Mouse (Mus musculus) megakaryocyte, embryonic 14.5 days (primary cell): ENCODE results near the gene 4933415A04Rik. TPM values are rescaled to one million over a fixed set of nuclear protein-coding genes. Genes with fewer than 3 reads are reported as not detected.

Experiments used
- H3K27me3 ChIP-seq: replicated peaks from 2 replicates; pipeline ENCODE3; 2012; ENCODE audit warnings: inconsistent platforms
- H3K36me3 ChIP-seq: replicated peaks from 2 replicates; pipeline ENCODE3; 2012; ENCODE audit warnings: low read length, inconsistent platforms, mixed read lengths
- H3K4me1 ChIP-seq: 2 replicates; pipeline ENCODE4 v1.6.1; 2012; ENCODE audit warnings: inconsistent platforms
- H3K4me3 ChIP-seq: replicated peaks from 2 replicates; pipeline ENCODE3; 2012; ENCODE audit warnings: moderate library complexity, mild to moderate bottlenecking, inconsistent platforms
- H3K9me3 ChIP-seq: 2 replicates; pipeline ENCODE4 v1.6.1; 2012; ENCODE audit warnings: inconsistent platforms
- FLI1 ChIP-seq: IDR thresholded peaks from 2 replicates; pipeline ENCODE4 v1.6.1; 2012; ENCODE audit warnings: low read length, inconsistent platforms, mixed read lengths
- GATA1 ChIP-seq: IDR thresholded peaks from 3 replicates; pipeline ENCODE4 v1.6.1; 2012; ENCODE audit warnings: mixed read lengths, low read length, inconsistent platforms, borderline replicate concordance
- polyA plus RNA-seq: library from polyadenylated mRNA; stranded (reverse); fragments of >175 nt; gene quantifications from 2 replicates; pipeline ENCODE4 v1.2.3, GENCODE M21; 2012; ENCODE audit warnings: low replicate concordance; ENCODE audit not compliant: insufficient read depth

The 4933415A04Rik gene
- polyA plus RNA-seq, 1 experiment: 0.65 TPM

DNA sequence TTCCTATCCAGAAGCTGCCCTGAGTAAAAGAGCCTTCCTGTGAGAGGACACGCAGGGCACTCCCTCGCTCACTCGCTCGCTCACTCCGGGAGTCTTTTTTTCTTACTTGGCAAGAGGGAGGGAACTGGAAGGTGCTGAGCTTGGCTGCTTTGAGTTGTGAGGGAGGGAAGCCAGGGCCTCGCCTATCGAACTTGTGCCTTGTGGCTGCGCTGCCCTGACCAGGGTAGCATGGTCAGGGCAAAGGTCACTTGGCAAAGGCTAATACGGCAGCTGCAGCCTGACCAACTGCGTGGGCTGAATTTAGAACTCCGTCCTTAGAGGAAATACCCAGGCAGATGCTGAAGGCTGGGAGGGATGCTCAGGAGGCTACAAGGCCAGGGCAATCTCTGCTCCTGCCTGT, 37.1 kb upstream of the 4933415A04Rik start:
- TF ChIP-seq FLI1 (no peak), GATA1 (no peak)
- peaks cover 84% of the 10 kb centered on the region for H3K4me1 ChIP-seq
- H3K27me3 ChIP-seq: no peaks in the 10 kb centered on the region
- H3K4me3 ChIP-seq: no peak overlapping the region
- peaks cover 59% of the 10 kb centered on the region for H3K36me3 ChIP-seq
- H3K9me3 ChIP-seq: no peaks in the 10 kb centered on the region

DNA sequence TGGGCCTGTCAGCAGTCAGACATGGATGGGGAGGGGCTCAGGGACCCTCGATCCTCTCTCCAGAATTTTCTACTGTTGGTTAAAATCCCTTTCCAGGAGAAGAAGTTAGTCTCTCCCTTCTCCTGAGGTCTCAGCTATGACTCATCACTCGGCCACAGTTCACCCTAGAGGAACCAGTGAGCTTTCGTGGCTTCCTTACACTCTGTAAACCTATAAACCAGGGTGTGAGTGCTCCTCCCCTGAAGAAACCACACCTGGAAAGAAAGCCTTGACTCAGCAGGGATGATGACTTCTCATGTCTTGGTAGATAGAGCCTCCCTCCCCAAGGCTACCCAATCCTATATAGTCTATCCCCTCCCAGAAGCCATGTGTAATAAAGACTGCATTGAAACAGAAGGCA, 35.1 kb upstream of the 4933415A04Rik start:
- Histone ChIP-seq H3K36me3 (peaks cover 56% of the 10 kb centered on the region), H3K4me1 (peaks cover 76% of the 10 kb centered on the region), H3K27me3 (no peaks in the 10 kb centered on the region), H3K4me3 (no peak overlapping the region), H3K9me3 (no peaks in the 10 kb centered on the region)
- TF ChIP-seq FLI1: no peak
- no peak for TF ChIP-seq GATA1

DNA sequence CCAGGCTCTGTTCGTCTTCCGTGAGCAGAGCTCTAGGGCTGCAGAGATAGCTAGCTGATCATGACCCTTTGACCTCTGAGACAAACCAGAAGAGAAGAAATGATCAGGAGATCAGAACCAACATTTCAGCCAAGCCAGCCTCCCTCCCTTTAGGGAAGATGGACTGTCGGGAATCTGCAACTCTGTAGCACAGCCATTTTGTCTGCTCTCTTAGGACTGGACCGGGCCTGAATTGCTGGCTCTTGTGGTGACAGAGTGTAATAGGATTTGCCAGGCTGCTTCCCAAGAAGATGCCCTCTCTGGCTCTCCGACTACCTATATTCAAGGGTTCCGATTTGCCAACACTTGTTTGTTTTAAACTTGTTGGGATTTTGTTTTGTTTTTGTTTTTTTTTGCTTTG, 34.2 kb upstream of the 4933415A04Rik start:
- Histone ChIP-seq H3K4me1 (peaks cover 80% of the 10 kb centered on the region), H3K36me3 (peaks cover 56% of the 10 kb centered on the region), H3K4me3 (no peak overlapping the region), H3K27me3 (no peaks in the 10 kb centered on the region), H3K9me3 (no peaks in the 10 kb centered on the region)
- TF ChIP-seq GATA1 (no peak), FLI1 (no peak)

DNA sequence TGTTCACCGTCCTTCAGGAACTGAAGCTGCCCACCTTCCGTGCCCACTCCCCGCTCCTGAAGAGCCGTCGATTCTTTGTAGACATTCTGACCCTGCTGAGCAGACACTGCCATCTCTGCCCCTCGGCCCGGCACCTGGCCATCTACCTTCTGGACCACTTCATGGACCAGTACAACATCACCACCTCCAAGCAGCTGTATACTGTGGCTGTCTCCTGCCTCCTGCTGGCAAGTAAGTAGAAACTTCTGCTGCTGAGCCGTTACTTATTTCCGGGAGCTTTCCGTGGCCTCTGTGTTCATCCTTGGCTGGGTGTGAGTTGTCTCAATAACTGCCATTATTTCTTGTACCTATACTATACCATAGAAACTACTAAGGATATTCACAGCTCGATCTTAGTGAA, 30.3 kb upstream of the 4933415A04Rik start:
- Histone ChIP-seq H3K4me3 (no peak overlapping the region), H3K9me3 (no peaks in the 10 kb centered on the region), H3K27me3 (no peaks in the 10 kb centered on the region), H3K4me1 (peaks cover 79% of the 10 kb centered on the region), H3K36me3 (peaks cover 62% of the 10 kb centered on the region)
- TF ChIP-seq FLI1 (no peak), GATA1 (no peak)

DNA sequence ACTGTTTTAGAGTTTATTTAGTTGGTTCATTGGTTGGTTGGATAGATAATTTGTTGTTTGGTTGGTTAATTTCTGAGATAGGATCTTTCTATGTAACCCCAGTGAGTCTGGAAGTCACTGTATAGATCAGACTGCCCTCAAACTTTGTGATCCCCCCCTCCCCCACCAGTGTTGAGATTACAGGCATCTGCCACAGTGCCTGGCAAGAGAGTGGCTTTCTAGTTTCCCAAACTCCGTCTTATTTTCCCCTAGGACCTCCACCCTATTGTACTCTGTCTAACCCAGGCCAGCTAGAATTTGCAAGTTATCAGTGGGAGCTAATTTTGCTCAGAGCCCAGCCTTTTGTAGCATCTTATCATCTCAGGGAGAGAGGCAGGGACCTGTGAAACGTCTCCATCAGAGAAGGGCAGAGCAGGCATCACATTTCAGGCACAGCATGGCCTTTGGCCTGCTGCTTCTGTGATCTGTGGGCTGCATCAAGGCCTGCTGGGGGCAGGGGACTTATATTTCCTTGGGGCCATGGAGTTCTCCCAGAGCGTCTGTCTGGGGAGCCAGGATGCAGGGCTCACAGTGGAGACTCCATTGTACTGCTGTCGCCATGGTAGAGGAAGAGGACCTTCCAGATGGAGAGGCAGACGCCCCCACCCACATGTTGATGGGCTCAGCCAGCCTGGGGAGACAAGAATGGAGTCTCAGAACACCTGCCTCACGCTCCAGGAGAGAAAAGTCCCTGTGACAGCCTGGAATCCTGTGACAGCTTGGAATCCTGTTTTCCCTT, 27.1 kb upstream of the 4933415A04Rik start:
- Histone ChIP-seq H3K36me3 (peaks cover 75% of the 10 kb centered on the region), H3K4me1 (peaks cover 88% of the 10 kb centered on the region), H3K9me3 (no peaks in the 10 kb centered on the region), H3K4me3 (no peak overlapping the region), H3K27me3 (no peaks in the 10 kb centered on the region)
- TF ChIP-seq FLI1 (no peak), GATA1 (no peak)

DNA sequence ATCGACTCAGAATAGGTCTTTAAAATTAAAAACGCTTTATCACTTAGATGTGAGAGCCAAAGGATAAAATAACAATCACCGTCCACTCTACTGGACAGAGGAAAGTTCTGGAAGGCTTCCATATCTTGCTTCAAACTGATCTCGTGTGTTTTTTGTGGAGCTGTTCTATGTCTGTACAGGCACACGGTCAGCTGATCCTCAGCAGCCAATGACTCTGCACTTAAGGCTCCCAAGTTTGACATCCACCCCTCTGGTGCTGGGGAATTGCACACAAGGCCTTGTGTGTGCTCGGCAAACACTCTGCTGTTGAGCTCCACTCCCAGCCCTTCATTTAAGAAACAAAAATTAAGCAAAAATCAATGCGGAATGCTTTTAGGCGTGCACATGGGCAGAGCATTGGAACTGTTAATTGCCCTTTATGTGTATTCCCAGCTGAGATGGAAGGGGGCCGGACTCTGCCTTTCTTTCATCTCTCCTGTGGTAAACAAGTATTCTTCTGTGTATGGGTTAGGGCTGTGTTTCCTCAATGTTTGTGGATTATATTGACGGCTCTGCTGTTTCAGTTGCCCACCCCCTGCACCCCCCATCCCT, 23.1 kb upstream of the 4933415A04Rik start:
- Histone ChIP-seq H3K9me3 (no peaks in the 10 kb centered on the region), H3K36me3 (peaks cover 73% of the 10 kb centered on the region), H3K4me3 (no peak overlapping the region), H3K27me3 (no peaks in the 10 kb centered on the region), H3K4me1 (peaks cover 93% of the 10 kb centered on the region)
- TF ChIP-seq FLI1 (no peak), GATA1 (no peak)

DNA sequence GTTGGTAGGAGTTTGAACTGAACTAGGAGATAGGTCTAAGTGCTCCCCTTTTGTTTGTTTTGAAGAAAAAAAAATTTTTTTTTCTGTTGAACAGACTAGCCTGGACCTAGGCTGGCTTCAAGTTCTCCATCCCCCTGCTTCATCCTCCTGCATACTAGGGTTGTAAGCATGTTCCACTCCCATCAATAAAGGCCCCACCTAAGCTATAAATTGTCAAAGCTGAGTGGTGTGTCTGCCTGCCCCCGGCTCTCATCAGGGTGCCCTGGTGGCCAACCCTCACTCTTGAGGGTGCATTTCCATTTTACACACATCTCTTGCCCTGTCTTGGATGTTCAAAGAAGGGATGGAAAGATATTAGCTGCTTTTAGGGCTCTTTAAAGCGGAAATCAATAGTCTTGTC, 21.4 kb upstream of the 4933415A04Rik start:
- H3K27me3 ChIP-seq: no peaks in the 10 kb centered on the region
- peaks cover 61% of the 10 kb centered on the region for H3K36me3 ChIP-seq
- H3K9me3 ChIP-seq: no peaks in the 10 kb centered on the region
- H3K4me1 ChIP-seq: peaks cover 97% of the 10 kb centered on the region
- no peak overlapping the region for H3K4me3 ChIP-seq
- TF ChIP-seq FLI1: no peak
- TF ChIP-seq GATA1: no peak

DNA sequence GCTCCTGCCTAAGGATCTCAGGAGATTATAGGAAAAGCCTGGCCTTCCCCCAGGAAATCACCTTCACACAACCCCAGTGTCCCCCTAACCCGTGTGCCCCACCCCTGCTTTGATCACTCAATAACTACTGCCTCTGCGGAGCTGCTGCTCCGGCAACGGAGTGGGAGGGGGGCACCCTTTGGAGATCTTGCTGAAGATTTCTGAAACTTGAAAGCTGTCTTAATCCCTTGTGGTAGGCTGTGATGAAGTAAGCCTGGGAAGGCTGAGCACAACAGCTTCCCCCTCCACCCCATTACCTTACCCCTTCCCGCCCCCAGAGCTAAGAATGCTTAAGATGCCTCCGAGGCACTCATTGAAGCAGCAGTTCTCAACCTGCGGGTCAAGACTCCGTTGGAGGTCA, 21.0 kb upstream of the 4933415A04Rik start:
- Histone ChIP-seq H3K9me3 (no peaks in the 10 kb centered on the region), H3K4me1 (peaks cover 97% of the 10 kb centered on the region), H3K27me3 (no peaks in the 10 kb centered on the region), H3K36me3 (peaks cover 56% of the 10 kb centered on the region), H3K4me3 (no peak overlapping the region)
- TF ChIP-seq GATA1 (no peak), FLI1 (no peak)

DNA sequence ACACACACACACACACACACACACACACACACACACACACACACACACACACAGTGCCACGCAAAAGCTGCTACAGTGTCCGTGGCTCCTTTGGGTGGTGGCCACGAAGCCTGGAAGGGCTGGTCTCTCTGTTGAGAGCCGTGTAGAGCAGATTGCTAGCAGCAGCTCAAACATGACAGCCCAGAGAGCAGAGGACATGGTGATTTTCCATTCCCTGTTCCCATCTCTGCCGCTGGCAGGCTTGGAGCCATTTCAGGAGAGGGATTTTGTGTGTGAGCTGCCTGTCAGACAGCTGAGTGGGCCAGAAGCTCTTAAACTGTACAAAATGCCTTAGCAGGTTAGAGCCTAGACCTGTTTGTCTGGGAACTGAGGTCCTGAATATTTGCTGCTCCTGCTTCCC, 20.1 kb upstream of the 4933415A04Rik start:
- Histone ChIP-seq H3K4me3 (no peak overlapping the region), H3K9me3 (no peaks in the 10 kb centered on the region), H3K27me3 (no peaks in the 10 kb centered on the region), H3K36me3 (peaks cover 49% of the 10 kb centered on the region), H3K4me1 (peaks cover 97% of the 10 kb centered on the region)
- TF ChIP-seq FLI1 (no peak), GATA1 (no peak)

DNA sequence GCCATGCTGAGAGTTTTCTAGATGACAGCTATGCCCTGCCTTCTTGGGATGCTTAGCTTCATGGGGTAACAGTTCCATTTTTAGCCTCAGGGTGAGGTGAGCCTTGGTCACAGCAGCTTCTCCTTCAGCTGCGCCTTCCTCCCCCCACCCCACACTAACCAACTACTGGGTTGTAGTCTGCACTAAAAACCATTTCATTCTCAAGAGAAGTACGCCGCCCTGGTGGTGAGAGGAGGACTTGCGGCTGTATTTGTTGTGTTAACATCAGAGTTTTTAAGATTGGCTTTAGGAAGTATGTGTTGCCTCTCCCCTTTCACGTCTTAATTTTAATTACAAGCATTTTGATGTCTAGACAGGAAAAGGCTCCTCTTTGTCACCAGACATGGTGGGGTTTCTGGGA, 18.6 kb upstream of the 4933415A04Rik start:
- Histone ChIP-seq H3K9me3 (no peaks in the 10 kb centered on the region), H3K4me3 (peak overlapping the region; percentile 66), H3K4me1 (peaks cover 97% of the 10 kb centered on the region), H3K36me3 (peaks cover 53% of the 10 kb centered on the region), H3K27me3 (no peaks in the 10 kb centered on the region)
- TF ChIP-seq GATA1 (no peak), FLI1 (no peak)

DNA sequence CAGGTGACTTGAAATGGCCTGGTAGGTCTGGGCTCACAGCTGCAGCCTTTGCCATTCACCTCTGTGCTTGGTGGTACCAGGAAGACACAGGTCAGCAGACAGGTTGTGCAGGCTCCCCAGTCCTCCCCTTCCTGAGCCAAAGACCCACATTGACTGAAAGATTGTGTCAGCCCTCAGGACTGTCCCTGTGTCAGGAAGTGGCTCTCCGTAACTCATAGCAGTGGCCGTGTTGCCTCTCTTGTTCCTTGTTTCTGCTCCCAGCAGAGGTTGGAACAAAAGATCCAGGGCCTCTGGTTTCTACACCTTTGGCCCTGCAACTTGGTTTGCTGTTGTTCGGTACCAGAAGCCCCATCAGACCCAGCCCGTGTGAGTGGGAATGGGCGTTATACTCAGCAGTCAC, 17.7 kb upstream of the 4933415A04Rik start:
- no peaks in the 10 kb centered on the region for H3K9me3 ChIP-seq
- peak overlapping the region; percentile 83 for H3K4me3 ChIP-seq
- H3K4me1 ChIP-seq: peaks cover 97% of the 10 kb centered on the region
- no peaks in the 10 kb centered on the region for H3K27me3 ChIP-seq
- H3K36me3 ChIP-seq: peaks cover 49% of the 10 kb centered on the region
- TF ChIP-seq FLI1 (no peak), GATA1 (no peak)
